Mouse (Mus musculus): ENCODE data around the gene Srpk2.

DNA sequence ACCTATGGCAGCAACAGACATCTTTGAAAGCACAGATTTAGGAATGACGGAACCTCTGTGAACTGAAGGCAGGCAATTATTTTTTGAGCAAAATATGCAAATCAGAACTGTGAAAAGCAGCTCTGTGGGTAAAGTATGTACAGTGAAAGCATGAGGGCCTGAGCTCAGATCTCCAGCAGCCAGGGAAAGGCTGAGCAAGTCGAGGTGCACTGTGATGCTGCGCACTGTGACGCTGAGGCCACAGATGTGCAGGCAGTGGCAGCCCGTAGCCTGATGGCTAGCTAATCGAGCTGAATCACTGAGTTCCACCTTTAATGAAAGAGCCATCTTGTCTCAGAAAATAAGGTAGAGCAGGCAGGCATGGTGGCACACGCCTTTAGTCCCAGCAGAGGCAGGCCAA is 148.7 kb downstream of the Srpk2 start:
- TF ChIP-seq CTCF (IDR thresholded peaks at IDR 0.05; ENCODE audit: low read depth) = no peak
- no peak for TF ChIP-seq EP300 (optimal IDR thresholded peaks at IDR 0.05)
